Mouse (Mus musculus) testis, adult 2 months (tissue): ENCODE results near the gene Kctd3. TPM values are rescaled to one million over a fixed set of nuclear protein-coding genes. Genes with fewer than 3 reads are reported as not detected.

Experiments used
- H3K27ac ChIP-seq: fragments of 200-500 bp; 2 replicates; pipeline ENCODE4 v1.5.1; 2012; ENCODE audit warnings: low read depth, low read length; ENCODE audit not compliant: control insufficient read depth, insufficient read depth
- H3K27me3 ChIP-seq: fragments of 200-500 bp; 2 replicates; pipeline ENCODE4 v1.6.1; 2012; ENCODE audit warnings: mild to moderate bottlenecking, low read length, moderate library complexity; ENCODE audit not compliant: control insufficient read depth, insufficient read depth
- H3K36me3 ChIP-seq: fragments of 200-500 bp; 2 replicates; pipeline ENCODE4 v1.6.1; 2012; ENCODE audit warnings: mild to moderate bottlenecking, low read length; ENCODE audit not compliant: control insufficient read depth, insufficient read depth
- H3K4me1 ChIP-seq: fragments of 200-500 bp; 2 replicates; pipeline ENCODE4 v1.6.1; 2012; ENCODE audit warnings: low read length; ENCODE audit not compliant: control insufficient read depth, insufficient read depth
- H3K4me3 ChIP-seq: fragments of 200-500 bp; 2 replicates; pipeline ENCODE4 v1.5.1; 2012; ENCODE audit warnings: low read depth, mild to moderate bottlenecking, low read length, moderate library complexity, mixed read lengths; ENCODE audit not compliant: control insufficient read depth
- CTCF ChIP-seq: fragments of 200-500 bp; IDR thresholded peaks from 2 replicates; pipeline ENCODE4 v1.5.1; 2012; ENCODE audit warnings: low read depth, mild to moderate bottlenecking, inconsistent platforms, low read length, moderate library complexity; ENCODE audit not compliant: control insufficient read depth, insufficient read depth, insufficient replicate concordance
- POLR2A ChIP-seq: fragments of 200-500 bp; IDR thresholded peaks from 2 replicates; pipeline ENCODE4 v1.6.1; 2012; ENCODE audit warnings: low read depth, mild to moderate bottlenecking, inconsistent platforms, low read length, moderate library complexity; ENCODE audit not compliant: control insufficient read depth
- polyA plus RNA-seq: library from polyadenylated mRNA; depleted of rRNA; stranded (reverse); fragments of >200 nt; gene quantifications from 2 replicates; pipeline ENCODE4 v1.2.3, GENCODE M21; 2012; rRNA removed

Kctd3 gene
- 16.8 and 19.3 TPM in 2 replicates for polyA plus RNA-seq

- peak within 1 kb of the TSS; percentile 77 for H3K4me3 ChIP-seq
- TF ChIP-seq CTCF (no peak), POLR2A (peak; percentile 80)
- no peaks in the 10 kb centered on the region for H3K36me3 ChIP-seq
- peaks cover 5% of the 10 kb centered on the region for H3K4me1 ChIP-seq
- 0 out of 2 replicates have a peak within 1 kb of the TSS, but pooled peaks have one; percentile 10 for H3K27ac ChIP-seq
- no peaks in the 10 kb centered on the region for H3K27me3 ChIP-seq
Observed at GRCm38 (mm10) chr1:189007239-189007979, at the start of gene Kctd3. Kctd3 (minus strand) TSS chr1:189007841.

GRCm38 (mm10) chr1:189057425-189057824 lies 49.8 kb upstream of the Kctd3 start:
- H3K27ac ChIP-seq: no peak overlapping the region
- H3K4me1 ChIP-seq: no peaks in the 10 kb centered on the region
- H3K27me3 ChIP-seq: no peaks in the 10 kb centered on the region
- H3K36me3 ChIP-seq: no peaks in the 10 kb centered on the region
- H3K4me3 ChIP-seq: no peak overlapping the region
- TF ChIP-seq CTCF (peak; percentile 57; the same call in 1 of the 2 replicates), POLR2A (no peak)

DNA sequence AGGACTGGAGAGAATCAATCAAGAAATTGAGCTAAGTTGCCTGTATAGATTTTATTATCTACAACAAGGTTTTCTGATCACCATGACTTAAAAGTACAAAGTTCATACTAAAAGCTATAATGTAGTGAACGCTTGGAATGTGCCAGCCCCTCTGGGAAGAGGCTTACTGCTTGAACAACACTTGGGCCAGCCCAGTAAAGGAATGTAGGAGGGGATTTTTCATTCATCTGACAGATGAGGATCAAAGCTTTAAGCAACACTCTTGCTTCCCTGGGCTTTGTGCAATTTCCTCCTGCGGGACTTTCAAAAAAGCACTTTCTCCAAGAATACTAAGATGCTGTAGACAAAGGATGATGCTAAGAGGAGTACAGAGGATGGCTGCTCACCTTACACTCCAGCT lies 48.3 kb upstream of the Kctd3 start:
- TF ChIP-seq POLR2A (no peak), CTCF (no peak)
- Histone ChIP-seq H3K27me3 (no peaks in the 10 kb centered on the region), H3K27ac (no peak overlapping the region), H3K4me1 (no peaks in the 10 kb centered on the region), H3K36me3 (no peaks in the 10 kb centered on the region), H3K4me3 (no peak overlapping the region)

GRCm38 (mm10) chr1:189054941-189055551 lies 47.4 kb upstream of the Kctd3 start:
- TF ChIP-seq POLR2A (no peak), CTCF (no peak)
- Histone ChIP-seq H3K36me3 (no peaks in the 10 kb centered on the region), H3K4me3 (no peak overlapping the region), H3K27ac (no peak overlapping the region), H3K4me1 (no peaks in the 10 kb centered on the region), H3K27me3 (no peaks in the 10 kb centered on the region)

GRCm38 (mm10) chr1:189054191-189054590 lies 46.5 kb upstream of the Kctd3 start:
- H3K4me3 ChIP-seq: no peak overlapping the region
- no peaks in the 10 kb centered on the region for H3K4me1 ChIP-seq
- H3K27ac ChIP-seq: no peak overlapping the region
- no peaks in the 10 kb centered on the region for H3K27me3 ChIP-seq
- TF ChIP-seq CTCF (no peak), POLR2A (no peak)
- H3K36me3 ChIP-seq: no peaks in the 10 kb centered on the region

GRCm38 (mm10) chr1:189052189-189052588 lies 44.5 kb upstream of the Kctd3 start:
- Histone ChIP-seq H3K36me3 (no peaks in the 10 kb centered on the region), H3K4me1 (no peaks in the 10 kb centered on the region), H3K27me3 (no peaks in the 10 kb centered on the region), H3K4me3 (no peak overlapping the region), H3K27ac (no peak overlapping the region)
- TF ChIP-seq POLR2A: no peak

DNA sequence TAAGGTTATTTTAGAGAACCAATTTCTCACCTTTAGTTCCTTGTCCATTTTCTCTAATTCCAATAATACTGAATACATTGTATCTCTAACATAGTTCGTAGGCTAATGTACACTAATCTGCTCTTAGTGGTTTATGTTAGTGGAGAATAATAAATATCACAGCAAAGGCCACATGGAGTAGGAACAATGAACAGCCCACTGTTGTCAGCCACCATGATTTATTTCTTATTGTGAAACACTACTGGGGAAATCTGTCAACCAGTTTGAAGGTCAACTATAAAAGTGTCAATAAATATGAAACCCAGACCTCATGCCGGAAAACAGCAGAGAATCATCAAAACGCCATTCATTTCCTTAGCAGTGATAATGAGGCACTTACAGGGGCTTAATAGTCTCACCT lies 42.5 kb upstream of the Kctd3 start:
- Histone ChIP-seq H3K27me3 (no peaks in the 10 kb centered on the region), H3K27ac (no peak overlapping the region), H3K36me3 (no peaks in the 10 kb centered on the region), H3K4me1 (no peaks in the 10 kb centered on the region), H3K4me3 (no peak overlapping the region)
- TF ChIP-seq POLR2A (no peak), CTCF (no peak)
